Mouse (Mus musculus) C2C12 (cell line): ENCODE data around the gene Ssh2.

Experiments used
- CTCF ChIP-seq: IDR thresholded peaks from one replicate; pipeline ENCODE4 v1.5.1; 2011; ENCODE audit not compliant: control insufficient read depth, insufficient read depth, insufficient read length
- FOSL1 ChIP-seq: IDR thresholded peaks from one replicate; pipeline ENCODE4 v1.8.0; 2011; ENCODE audit warnings: mild to moderate bottlenecking, low read length; ENCODE audit not compliant: poor library complexity, insufficient read depth, severe bottlenecking
- MYOD1 ChIP-seq: IDR thresholded peaks from one replicate; pipeline ENCODE4 v1.6.1; 2011; ENCODE audit warnings: low read depth; ENCODE audit not compliant: control insufficient read depth, insufficient read length
- MYOG ChIP-seq: IDR thresholded peaks from one replicate; pipeline ENCODE4 v1.6.1; 2011; ENCODE audit not compliant: control insufficient read depth, insufficient read length; ENCODE audit errors: extremely low read depth
- USF1 ChIP-seq: IDR thresholded peaks from one replicate; pipeline ENCODE4 v1.6.1; 2011; ENCODE audit warnings: low read depth, mild to moderate bottlenecking, control low read depth, moderate library complexity

DNA sequence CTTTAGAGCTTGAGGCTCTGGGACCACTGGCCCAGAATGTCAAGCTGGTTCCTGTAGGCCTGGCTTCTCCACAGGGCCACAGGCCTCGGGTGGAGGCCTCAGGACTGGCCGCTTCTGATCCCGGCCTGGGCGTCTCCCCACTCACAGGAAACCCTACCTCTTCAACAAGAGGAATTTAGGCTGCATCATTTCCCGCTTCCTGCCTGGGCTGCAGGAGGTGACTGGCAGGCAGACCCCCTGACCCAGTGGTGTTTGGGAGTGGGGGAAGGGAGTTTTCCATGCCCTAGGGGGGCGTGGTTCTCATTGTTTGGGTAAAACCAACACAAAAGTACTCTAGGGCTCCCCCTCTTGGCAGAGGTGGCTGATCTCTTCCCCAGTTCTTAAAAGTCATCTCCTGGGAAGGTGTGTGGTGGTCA is 281.3 kb downstream of the Ssh2 start:
- no peak for TF ChIP-seq CTCF
- TF ChIP-seq FOSL1 = no peak
- TF ChIP-seq MYOG = no peak
- TF ChIP-seq MYOD1 = no peak
- TF ChIP-seq USF1 = no peak
